In genomic region chr11:99965961-99966360, GRCm38 (mm10) we compare ENCODE assay signal across 26 mouse cellular contexts. TPM values are rescaled to one million over a fixed set of nuclear protein-coding genes. Genes with fewer than 3 reads are reported as not detected.
A peak's percentile ranks its signal among the peaks of the same experiment; 100 is the strongest.
DNase-seq lines count a peak whose midpoint lies in the region; ATAC-seq lines count a peak whose summit lies in the region.
"Had no signal": no experiment of that assay in that cellular context is flagged by ENCODE, and none has a peak within 500 bp of the region (broad histone marks: within the 10 kb centered on the region; RNA-seq: fewer than 3 reads in every experiment).

No protein-coding gene starts in this region.

- H3K9ac ChIP-seq in embryonic facial prominence, embryonic 14.5 days (ENCODE audit: low read depth, low read length), result no peak overlapping the region
- H3K9ac ChIP-seq: embryonic facial prominence, embryonic 13.5 days; forebrain, embryonic 13.5 days; hindbrain, embryonic 12.5 days; hindbrain, embryonic 15.5 days had no signal

- H3K9me3 ChIP-seq in embryonic facial prominence, embryonic 14.5 days (ENCODE audit: control insufficient read depth, low read length), result no peaks in the 10 kb centered on the region
- H3K9me3 ChIP-seq in embryonic facial prominence, embryonic 10.5 days, result no peaks in the 10 kb centered on the region
- H3K9me3 ChIP-seq: embryonic facial prominence, embryonic 13.5 days; forebrain, embryonic 10.5 days; forebrain, embryonic 13.5 days; hindbrain, embryonic 12.5 days; hindbrain, embryonic 15.5 days had no signal

- no peak overlapping the region for H3K4me2 ChIP-seq in embryonic facial prominence, embryonic 14.5 days (ENCODE audit: low read depth, low read length)
- H3K4me2 ChIP-seq: embryonic facial prominence, embryonic 13.5 days; forebrain, embryonic 13.5 days; heart, embryonic 11.5 days; hindbrain, embryonic 12.5 days; hindbrain, embryonic 15.5 days had no signal

- no peak overlapping the region for H3K4me3 ChIP-seq in embryonic facial prominence, embryonic 14.5 days (ENCODE audit: low read depth, low read length)
- no peak overlapping the region for H3K4me3 ChIP-seq in embryonic facial prominence, embryonic 10.5 days
- H3K4me3 ChIP-seq: embryonic facial prominence, embryonic 13.5 days; forebrain, embryonic 10.5 days; forebrain, embryonic 13.5 days; gastrocnemius, adult 2 months; hindbrain, embryonic 12.5 days; hindbrain, embryonic 15.5 days had no signal

- no peaks in the 10 kb centered on the region for H3K27me3 ChIP-seq in embryonic facial prominence, embryonic 14.5 days (replicated peaks; ENCODE audit: control insufficient read depth, insufficient read depth, low read length)
- H3K27me3 ChIP-seq in embryonic facial prominence, embryonic 10.5 days (replicated peaks; ENCODE audit: low read depth, poor library complexity, severe bottlenecking), result no peaks in the 10 kb centered on the region
- H3K27me3 ChIP-seq: embryonic facial prominence, embryonic 13.5 days; forebrain, embryonic 13.5 days; hindbrain, embryonic 12.5 days; hindbrain, embryonic 15.5 days; Patski had no signal

- H3K27ac ChIP-seq in embryonic facial prominence, embryonic 14.5 days (replicated peaks; ENCODE audit: low read depth, low read length), result no peak overlapping the region
- H3K27ac ChIP-seq in embryonic facial prominence, embryonic 10.5 days (replicated peaks), result no peak overlapping the region
- H3K27ac ChIP-seq: embryonic facial prominence, embryonic 13.5 days; forebrain, embryonic 10.5 days; forebrain, embryonic 13.5 days; gastrocnemius, adult 2 months; hindbrain, embryonic 12.5 days; hindbrain, embryonic 15.5 days had no signal

- WGBS in embryonic facial prominence, embryonic 14.5 days, result 71% methylated on average over 2 of the region's 2 CpGs
- 74% methylated on average over 2 of the region's 2 CpGs for WGBS in embryonic facial prominence, embryonic 10.5 days

- peak; percentile 13 for DNase-seq in embryonic facial prominence, embryonic 14.5 days (ENCODE audit: low spot score)
- DNase-seq in embryonic facial prominence, embryonic 10.5 days (ENCODE audit: low spot score), result no peak
- DNase-seq in Muller cell, postnatal 12 days (ENCODE audit: inconsistent ontology term), result peak; percentile 51
- peak; percentile 53 for DNase-seq in mesoderm, embryonic 11.5 days (ENCODE audit: low read depth, low spot score)
- DNase-seq in testis, postnatal 10 days (ENCODE audit: low spot score), result no peak
- DNase-seq in lung, postnatal 36 days, result no peak
- DNase-seq: adrenal gland, postnatal 10 days; adrenal gland, postnatal 36 days; cerebellum, adult 18-20 months; cerebellum, adult 9-10 months; cerebellum, postnatal 14 days; gastrocnemius, adult 2 months; gastrocnemius, postnatal 14 days; heart, adult 11 months had no signal

- no peaks in the 10 kb centered on the region for H3K36me3 ChIP-seq in embryonic facial prominence, embryonic 14.5 days (ENCODE audit: control insufficient read depth, insufficient read depth, low read length)
- H3K36me3 ChIP-seq in embryonic facial prominence, embryonic 10.5 days (replicated peaks), result no peaks in the 10 kb centered on the region
- H3K36me3 ChIP-seq: embryonic facial prominence, embryonic 13.5 days; forebrain, embryonic 10.5 days; hindbrain, embryonic 12.5 days; hindbrain, embryonic 15.5 days had no signal

- H3K4me1 ChIP-seq in embryonic facial prominence, embryonic 14.5 days (ENCODE audit: control insufficient read depth, insufficient read depth, low read length), result no peaks in the 10 kb centered on the region
- no peaks in the 10 kb centered on the region for H3K4me1 ChIP-seq in embryonic facial prominence, embryonic 10.5 days
- H3K4me1 ChIP-seq: embryonic facial prominence, embryonic 13.5 days; forebrain, embryonic 13.5 days; hindbrain, embryonic 12.5 days; hindbrain, embryonic 15.5 days had no signal

- ATAC-seq in embryonic facial prominence, embryonic 14.5 days (ENCODE audit: low read depth), result no peak
- ATAC-seq: forebrain, embryonic 13.5 days; forebrain, embryonic 16.5 days; Patski had no signal

RNA-seq across cellular contexts. Expression of gene Krtap29-1, which starts 12.9 kb away (rescaled TPM):
- polyA plus RNA-seq in embryonic facial prominence, embryonic 14.5 days (2014; fragmentation: Nextera tagmentation; extraction: Ambion mirVana), result not detected in 2 replicates
- polyA plus RNA-seq in embryonic facial prominence, embryonic 10.5 days (2016; fragmentation: Nextera tagmentation; extraction: Ambion mirVana), result not detected in 2 replicates
- polyA plus RNA-seq: embryonic facial prominence, embryonic 13.5 days; forebrain, embryonic 10.5 days; forebrain, embryonic 13.5 days; forebrain, embryonic 16.5 days; frontal cortex, adult 2 months; heart, embryonic 11.5 days; heart, embryonic 14.5 days; heart, postnatal 0 days; hindbrain, embryonic 12.5 days; hindbrain, embryonic 15.5 days; intestine, embryonic 14.5 days; Patski had no signal

RNA-seq across cellular contexts. Expression of gene Krtap9-5, which starts 17.7 kb away (rescaled TPM):
- not detected in 2 replicates for polyA plus RNA-seq in embryonic facial prominence, embryonic 14.5 days (2014; fragmentation: Nextera tagmentation; extraction: Ambion mirVana)
- polyA plus RNA-seq in embryonic facial prominence, embryonic 10.5 days (2016; fragmentation: Nextera tagmentation; extraction: Ambion mirVana), result not detected in 2 replicates
- polyA plus RNA-seq: embryonic facial prominence, embryonic 13.5 days; forebrain, embryonic 10.5 days; forebrain, embryonic 13.5 days; forebrain, embryonic 16.5 days; frontal cortex, adult 2 months; heart, embryonic 11.5 days; heart, embryonic 14.5 days; heart, postnatal 0 days; hindbrain, embryonic 12.5 days; hindbrain, embryonic 15.5 days; intestine, embryonic 14.5 days; Patski had no signal

RNA-seq across cellular contexts. Expression of gene Krtap16-1, which starts 20.4 kb away (rescaled TPM):
- 0.26 TPM in 1 of 2 replicates, not detected in the other for polyA plus RNA-seq in embryonic facial prominence, embryonic 14.5 days (2014; fragmentation: Nextera tagmentation; extraction: Ambion mirVana)
- not detected in 2 replicates for polyA plus RNA-seq in embryonic facial prominence, embryonic 10.5 days (2016; fragmentation: Nextera tagmentation; extraction: Ambion mirVana)
- polyA plus RNA-seq: embryonic facial prominence, embryonic 13.5 days; forebrain, embryonic 10.5 days; forebrain, embryonic 13.5 days; forebrain, embryonic 16.5 days; heart, embryonic 11.5 days; heart, embryonic 14.5 days; heart, postnatal 0 days; hindbrain, embryonic 12.5 days; intestine, embryonic 14.5 days; Patski had no signal

RNA-seq across cellular contexts. Expression of gene Krtap17-1, which starts 27.8 kb away (rescaled TPM):
- polyA plus RNA-seq in embryonic facial prominence, embryonic 14.5 days (2014; fragmentation: Nextera tagmentation; extraction: Ambion mirVana), result 0.38 and 0.63 TPM in 2 replicates
- not detected in 2 replicates for polyA plus RNA-seq in embryonic facial prominence, embryonic 10.5 days (2016; fragmentation: Nextera tagmentation; extraction: Ambion mirVana)
- polyA plus RNA-seq: forebrain, embryonic 10.5 days; forebrain, embryonic 13.5 days; forebrain, embryonic 16.5 days; frontal cortex, adult 2 months; heart, embryonic 11.5 days; heart, embryonic 14.5 days; heart, postnatal 0 days; hindbrain, embryonic 12.5 days; intestine, embryonic 14.5 days; Patski had no signal

RNA-seq across cellular contexts. Expression of gene Krtap31-2, which starts 29.9 kb away (rescaled TPM):
- not detected in 2 replicates for polyA plus RNA-seq in embryonic facial prominence, embryonic 14.5 days (2014; fragmentation: Nextera tagmentation; extraction: Ambion mirVana)
- not detected in 2 replicates for polyA plus RNA-seq in embryonic facial prominence, embryonic 10.5 days (2016; fragmentation: Nextera tagmentation; extraction: Ambion mirVana)
- polyA plus RNA-seq: embryonic facial prominence, embryonic 13.5 days; forebrain, embryonic 10.5 days; forebrain, embryonic 13.5 days; forebrain, embryonic 16.5 days; frontal cortex, adult 2 months; heart, embryonic 11.5 days; heart, embryonic 14.5 days; heart, postnatal 0 days; hindbrain, embryonic 12.5 days; hindbrain, embryonic 15.5 days; intestine, embryonic 14.5 days; Patski had no signal

Comparison
In these comparisons a context has a peak if more than half of its experiments do, and no peak if none do; other contexts are left out.
1. DNase-seq: peak in embryonic facial prominence, embryonic 14.5 days (single experiment), Muller cell, postnatal 12 days (single experiment) and mesoderm, embryonic 11.5 days (single experiment); none in embryonic facial prominence, embryonic 10.5 days (single experiment), testis, postnatal 10 days (single experiment) and lung, postnatal 36 days (single experiment).